8 mouse cellular contexts compared by ENCODE assay signal in genomic region chr3:32317165-32317900, GRCm38 (mm10). TPM values are rescaled to one million over a fixed set of nuclear protein-coding genes. Genes with fewer than 3 reads are reported as not detected.
DNase-seq lines count a peak whose midpoint lies in the region; ATAC-seq and TF ChIP-seq lines count a peak whose summit lies in the region.

No protein-coding gene starts in this region.

- H3K36me3 ChIP-seq in midbrain, embryonic 14.5 days (ENCODE audit: control insufficient read depth, insufficient read depth, low read length), result no peaks in the 10 kb centered on the region

- peaks cover 4% of the 10 kb centered on the region; the same call in 1 of the 2 replicates for H3K27me3 ChIP-seq in midbrain, embryonic 14.5 days (ENCODE audit: control insufficient read depth, insufficient read depth, low read length)

- no peaks in the 10 kb centered on the region for H3K9me3 ChIP-seq in midbrain, embryonic 14.5 days (ENCODE audit: control insufficient read depth, low read length)

- H3K4me3 ChIP-seq in embryonic fibroblast, embryonic 13.5 days (ENCODE audit: insufficient read depth, low read length), result no peak overlapping the region
- no peak overlapping the region; the same call in 1 of the 2 replicates for H3K4me3 ChIP-seq in left cerebral cortex, adult 2 months
- no peak overlapping the region for H3K4me3 ChIP-seq in midbrain, embryonic 14.5 days (replicated peaks; ENCODE audit: low read depth, low read length)

- intact Hi-C loops in heart, postnatal 25 days (cut with DNase I), result loop anchor here (2.0 to 10.0 kb wide), 2 partner anchors 527 to 1173 kb away; partner anchors contain the start of gene Cldn11
- intact Hi-C loops in left cerebral cortex, adult 2 months (cut with DNase I), result loop anchor here (1.0 to 10.0 kb wide), 2 partner anchors 413 to 527 kb away; partner anchors contain the start of gene Kcnmb2

- H3K4me1 ChIP-seq in embryonic fibroblast, embryonic 13.5 days (ENCODE audit: control insufficient read depth, insufficient read depth, low read length), result peaks cover 2% of the 10 kb centered on the region; the same call in 1 of the 2 replicates
- H3K4me1 ChIP-seq in midbrain, embryonic 14.5 days (ENCODE audit: control insufficient read depth, insufficient read depth, low read length), result no peaks in the 10 kb centered on the region

- 25% methylated on average over 12 of the region's 12 CpGs for WGBS in midbrain, embryonic 14.5 days

- TF ChIP-seq CTCF in embryonic fibroblast, embryonic 13.5 days (IDR thresholded peaks at IDR 0.05; ENCODE audit: borderline replicate concordance, insufficient read depth, low read length), result peak; percentile 90
- peak; percentile 82 for TF ChIP-seq CTCF in left cerebral cortex, adult 2 months (IDR thresholded peaks at IDR 0.05)

- no peak for TF ChIP-seq POLR2A in embryonic fibroblast, embryonic 13.5 days (IDR thresholded peaks at IDR 0.05; ENCODE audit: low read depth, low read length)

- peak; percentile 65 for DNase-seq in heart, adult 11 months
- no peak for DNase-seq in heart, postnatal 25 days (ENCODE audit: low spot score)
- peak; percentile 72 for DNase-seq in ZHBTc4 (ENCODE audit: low read depth, low spot score)
- peak; percentile 33 for DNase-seq in induced T-regulatory cell, adult 2 months (ENCODE audit: low read depth)
- peak; percentile 59 to 64 for DNase-seq in left cerebral cortex, adult 2 months (ENCODE audit: extremely low spot score in 1 of 2, low spot score in 2 of 2)
- peak; percentile 84 for DNase-seq in midbrain, embryonic 14.5 days
- DNase-seq in thymus, postnatal 25 days, result peak; percentile 30

- H3K4me2 ChIP-seq in midbrain, embryonic 14.5 days (ENCODE audit: low read length), result 0 out of 2 replicates have a peak overlapping the region, but pooled peaks have one; percentile 17

- peak; percentile 76; the same call in 1 of the 2 replicates for ATAC-seq in midbrain, embryonic 14.5 days (ENCODE audit: low FRiP score, low TSS enrichment)

- H3K27ac ChIP-seq in embryonic fibroblast, embryonic 13.5 days (ENCODE audit: insufficient read depth, low read length), result no peak overlapping the region
- no peak overlapping the region for H3K27ac ChIP-seq in left cerebral cortex, adult 2 months
- no peak overlapping the region for H3K27ac ChIP-seq in midbrain, embryonic 14.5 days (replicated peaks; ENCODE audit: low read depth, low read length)

- no peak overlapping the region for H3K9ac ChIP-seq in midbrain, embryonic 14.5 days (replicated peaks; ENCODE audit: low read length)

RNA-seq across cellular contexts. Expression of gene Zmat3, which starts 48.5 kb away (rescaled TPM):
- 1 to 10 TPM; 6.2 to 7.0 TPM for total RNA-seq in heart, postnatal 25 days (2021)
- 96.0 and 103 TPM in 2 replicates for polyA plus RNA-seq in embryonic fibroblast, embryonic 13.5 days (2011; ENCODE audit: insufficient read length, low read depth, missing spikeins)
- 10 to 100 TPM; 83.8 to 85.9 TPM for total RNA-seq in left cerebral cortex, adult 2 months (2021)
- polyA plus RNA-seq in midbrain, embryonic 14.5 days (2014; fragmentation: Nextera tagmentation; extraction: Ambion mirVana), result 7.7 and 9.7 TPM in 2 replicates

Comparison
In these comparisons a context has a peak if more than half of its experiments do, and no peak if none do; other contexts are left out.
1. RNA of gene Zmat3, which starts 48.5 kb away (total RNA-seq): 83.8 to 85.9 TPM in left cerebral cortex, adult 2 months; 6.2 to 7.0 TPM in heart, postnatal 25 days; every median in the first group is over 10 times any median in the second.